Mouse (Mus musculus) T-helper 1 cell (primary cell): ENCODE measurements around the gene Cmss1.

ENCODE experiments used
- in situ Hi-C: fragments of 300-600 bp; cut with MboI, MseI; formaldehyde crosslinking; loops from one replicate; pipeline ENCODE4 v1.15.1; 2025; ENCODE audit warnings: high pct_unique_total_duplicates

Gene Cmss1

GRCm38 (mm10) chr16:57563453-57563852 lies 43.2 kb downstream of the Cmss1 start:
- in situ Hi-C loops: loop anchor here (5.0 kb wide), 1 partner anchor 51 kb away; no protein-coding TSS in a partner anchor

GRCm38 (mm10) chr16:57560185-57560584 lies 46.5 kb downstream of the Cmss1 start:
- in situ Hi-C loops: loop anchor here (5.0 kb wide), 1 partner anchor 48 kb away; no protein-coding TSS in a partner anchor

- in situ Hi-C loops: no loop called here
Measured at GRCm38 (mm10) chr16:57558258-57558657, 48.4 kb downstream of the Cmss1 start.

- in situ Hi-C loops: no loop called here
Measured at GRCm38 (mm10) chr16:57556244-57556643, 50.4 kb downstream of the Cmss1 start.

GRCm38 (mm10) chr16:57555667-57556066 lies 51.0 kb downstream of the Cmss1 start:
- in situ Hi-C loops: no loop called here

GRCm38 (mm10) chr16:57554886-57555400 lies 51.7 kb downstream of the Cmss1 start:
- in situ Hi-C loops: no loop called here

GRCm38 (mm10) chr16:57553235-57553634 lies 53.4 kb downstream of the Cmss1 start:
- in situ Hi-C loops: no loop called here

GRCm38 (mm10) chr16:57552709-57553108 lies 54.0 kb downstream of the Cmss1 start:
- in situ Hi-C loops: no loop called here

- in situ Hi-C loops: no loop called here
Measured at GRCm38 (mm10) chr16:57551617-57552016, 55.0 kb downstream of the Cmss1 start.

GRCm38 (mm10) chr16:57550817-57551216 lies 55.8 kb downstream of the Cmss1 start:
- in situ Hi-C loops: no loop called here

GRCm38 (mm10) chr16:57550088-57550487 lies 56.6 kb downstream of the Cmss1 start:
- in situ Hi-C loops: no loop called here

GRCm38 (mm10) chr16:57549061-57550037 lies 57.3 kb downstream of the Cmss1 start:
- in situ Hi-C loops: no loop called here

- in situ Hi-C loops: no loop called here
Measured at GRCm38 (mm10) chr16:57548608-57549007, 58.1 kb downstream of the Cmss1 start.

GRCm38 (mm10) chr16:57546355-57546754 lies 60.3 kb downstream of the Cmss1 start:
- in situ Hi-C loops: no loop called here

GRCm38 (mm10) chr16:57544441-57544840 lies 62.2 kb downstream of the Cmss1 start:
- in situ Hi-C loops: no loop called here

- in situ Hi-C loops: no loop called here
Measured at GRCm38 (mm10) chr16:57543243-57543642, 63.4 kb downstream of the Cmss1 start.

GRCm38 (mm10) chr16:57536511-57536910 lies 70.2 kb downstream of the Cmss1 start:
- in situ Hi-C loops: no loop called here

GRCm38 (mm10) chr16:57534811-57535210 lies 71.9 kb downstream of the Cmss1 start:
- in situ Hi-C loops: no loop called here

GRCm38 (mm10) chr16:57534365-57534764 lies 72.3 kb downstream of the Cmss1 start:
- in situ Hi-C loops: no loop called here

- in situ Hi-C loops: no loop called here
Measured at GRCm38 (mm10) chr16:57532081-57532493, 74.6 kb downstream of the Cmss1 start.

- in situ Hi-C loops: no loop called here
Measured at GRCm38 (mm10) chr16:57530547-57530946, 76.1 kb downstream of the Cmss1 start.

GRCm38 (mm10) chr16:57528457-57528856 lies 78.2 kb downstream of the Cmss1 start:
- in situ Hi-C loops: no loop called here

- in situ Hi-C loops: no loop called here
Measured at GRCm38 (mm10) chr16:57526893-57527292, 79.8 kb downstream of the Cmss1 start.
